Mouse (Mus musculus) liver, postnatal 0 days (tissue): Measurements from ENCODE around the gene Mgat5.

Source experiments
- CTCF ChIP-seq: sonication (generic); IDR thresholded peaks from 2 replicates; pipeline ENCODE4 v1.5.1; 2016; ENCODE audit warnings: antibody characterized with exemption, low read depth
- EP300 ChIP-seq: IDR thresholded peaks from 2 replicates; pipeline ENCODE4 v1.6.1; 2016; ENCODE audit warnings: antibody characterized with exemption, low read depth, mild to moderate bottlenecking

GRCm38 (mm10) chr1:127321638-127322037 is 116.8 kb downstream of the Mgat5 start:
- TF ChIP-seq CTCF (no peak), EP300 (no peak)
